Mouse (Mus musculus) small intestine, adult 2 months (tissue): ENCODE data around the gene Tmem97.
"Not testable (repeated sequence)": the region's sequence is repeated elsewhere in the genome, so short reads cannot be mapped to it uniquely, and the experiment has no call there.

Experiments used
- CTCF ChIP-seq: fragments of 200-500 bp; IDR thresholded peaks from 2 replicates; pipeline ENCODE4 v1.5.1; 2012; ENCODE audit warnings: low read depth, mild to moderate bottlenecking, control low read depth, inconsistent platforms, low read length, moderate library complexity, mixed read lengths; ENCODE audit not compliant: insufficient replicate concordance, insufficient read length; ENCODE audit errors: extremely low read depth
- POLR2A ChIP-seq: fragments of 200-500 bp; IDR thresholded peaks from 2 replicates; pipeline ENCODE4 v1.6.1; 2012; ENCODE audit warnings: low read depth, mild to moderate bottlenecking, control low read depth, inconsistent platforms, low read length, moderate library complexity

DNA sequence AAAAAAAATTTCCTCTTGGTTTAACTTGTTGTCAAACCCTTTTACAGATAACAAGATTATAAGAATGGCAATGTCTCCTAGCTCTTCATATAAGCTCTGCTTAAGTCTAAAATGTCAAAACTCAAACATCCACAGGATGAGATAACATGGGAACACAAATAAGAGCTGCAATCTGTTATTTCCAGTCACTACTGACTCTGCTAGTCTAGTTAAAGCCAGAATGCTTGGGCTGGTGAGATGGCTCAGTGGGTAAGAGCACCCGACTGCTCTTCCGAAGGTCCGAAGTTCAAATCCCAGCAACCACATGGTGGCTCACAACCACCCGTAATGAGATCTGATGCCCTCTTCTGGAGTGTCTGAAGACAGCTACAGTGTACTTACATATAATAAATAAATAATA, 23.5 kb upstream of the Tmem97 start:
- not testable (repeated sequence) for TF ChIP-seq CTCF, POLR2A
